Mouse (Mus musculus): Measurements from ENCODE around the gene Zfhx3.

Gene Zfhx3

DNA sequence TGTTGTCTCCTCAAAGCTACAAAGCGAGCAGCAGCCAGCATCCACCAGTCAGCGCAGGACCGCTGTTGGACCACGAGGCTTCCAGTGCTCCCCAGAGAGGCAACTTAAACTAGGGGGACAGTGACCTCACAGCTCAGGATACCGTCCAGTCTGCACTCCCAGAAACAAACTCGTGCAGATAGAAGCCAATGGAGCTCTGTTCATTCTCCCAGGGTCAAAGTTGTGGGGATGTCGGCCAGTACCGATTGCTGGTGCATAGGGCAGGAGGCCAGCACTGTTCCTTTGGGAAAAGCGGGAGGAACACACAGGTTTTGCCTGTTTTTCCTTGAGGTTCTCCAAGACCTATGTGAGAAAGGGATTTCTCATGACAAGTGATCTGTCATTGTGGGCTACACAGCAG lies 982.1 kb downstream of the Zfhx3 start:
- no peak for DNase-seq (ENCODE audit: low spot score in 2 of 2)

DNA sequence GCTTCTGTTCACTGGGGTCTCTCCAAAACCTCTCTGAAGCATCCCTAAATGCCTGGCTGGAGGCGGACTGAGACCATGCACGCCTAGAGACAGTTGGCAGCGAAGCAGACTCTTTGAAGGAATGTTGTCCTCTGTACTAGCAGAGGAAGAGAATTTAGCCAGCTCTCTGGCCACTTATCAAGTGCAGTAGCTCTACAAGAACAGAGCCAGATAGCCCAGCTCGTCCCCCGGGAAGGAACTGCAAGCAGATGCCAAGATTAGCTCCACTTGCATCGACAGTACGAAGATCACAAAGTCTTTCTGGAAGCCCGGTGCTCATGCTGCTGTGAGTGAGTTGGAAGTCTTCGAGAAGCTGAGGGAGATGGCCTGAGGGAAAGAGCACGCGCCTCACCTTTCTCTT lies 983.7 kb downstream of the Zfhx3 start:
- no peak for DNase-seq (ENCODE audit: low spot score in 2 of 2)

DNA sequence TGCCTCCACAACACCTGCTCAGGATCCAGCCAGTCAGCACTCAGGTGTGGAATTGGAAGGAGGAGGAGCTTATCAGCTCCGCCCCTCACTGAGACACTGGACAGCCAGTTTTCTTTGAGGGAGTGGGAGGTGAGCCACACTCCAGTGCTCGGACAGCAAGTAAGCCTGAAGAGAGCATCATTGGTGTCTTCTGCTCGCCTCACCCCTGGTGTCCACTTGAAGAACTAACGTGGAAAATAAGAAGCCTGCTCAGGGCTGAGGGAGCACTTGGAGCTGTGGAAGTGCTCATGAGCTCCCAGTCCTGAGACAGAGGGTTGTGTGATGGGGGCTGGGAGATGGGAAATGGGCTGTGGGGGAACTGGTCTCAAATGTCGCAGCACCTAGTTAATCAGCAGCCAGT lies 988.2 kb downstream of the Zfhx3 start:
- DNase-seq (ENCODE audit: low spot score in 2 of 2) = no peak

DNA sequence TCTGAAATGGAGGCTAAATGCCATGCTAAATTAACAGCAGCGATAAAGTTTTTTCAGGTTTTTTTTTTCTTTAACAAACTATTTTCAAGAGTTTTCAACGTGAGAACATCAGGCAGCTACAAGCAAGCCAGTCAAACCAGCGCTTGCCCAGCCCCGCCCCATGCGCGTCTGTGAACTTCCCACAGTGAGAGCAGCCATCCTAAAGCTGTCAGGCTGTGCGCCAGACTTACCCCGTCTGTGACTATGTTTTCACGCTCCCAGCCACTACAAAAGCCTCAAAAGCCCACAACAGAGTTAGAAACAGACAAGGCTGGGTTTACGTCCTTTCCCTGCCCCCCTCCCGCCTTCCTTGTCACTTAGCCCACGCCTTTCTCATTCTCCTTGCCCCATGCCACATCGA lies 989.4 kb downstream of the Zfhx3 start:
- DNase-seq (ENCODE audit: low spot score in 2 of 2) = no peak

DNA sequence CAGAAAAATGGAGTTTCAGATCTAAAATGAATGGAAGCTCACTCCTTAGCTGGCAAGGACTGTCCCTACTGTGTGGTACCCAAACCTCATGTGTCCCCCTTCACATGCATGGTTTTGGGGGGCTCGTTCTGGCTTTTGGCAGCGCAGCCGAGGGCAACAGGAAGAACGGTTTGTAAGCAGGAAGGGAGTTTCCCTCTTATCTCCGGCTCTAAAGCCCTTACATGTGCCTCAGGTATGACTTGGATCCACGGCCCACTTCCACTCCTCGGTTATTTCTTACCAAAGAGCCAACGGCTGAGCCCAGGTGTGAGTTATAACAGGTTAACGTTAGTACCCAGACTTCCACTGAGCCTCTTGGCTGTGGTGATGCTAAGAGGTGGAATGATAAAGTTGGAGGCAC lies 990.3 kb downstream of the Zfhx3 start:
- no peak for DNase-seq (ENCODE audit: low spot score in 2 of 2)

DNA sequence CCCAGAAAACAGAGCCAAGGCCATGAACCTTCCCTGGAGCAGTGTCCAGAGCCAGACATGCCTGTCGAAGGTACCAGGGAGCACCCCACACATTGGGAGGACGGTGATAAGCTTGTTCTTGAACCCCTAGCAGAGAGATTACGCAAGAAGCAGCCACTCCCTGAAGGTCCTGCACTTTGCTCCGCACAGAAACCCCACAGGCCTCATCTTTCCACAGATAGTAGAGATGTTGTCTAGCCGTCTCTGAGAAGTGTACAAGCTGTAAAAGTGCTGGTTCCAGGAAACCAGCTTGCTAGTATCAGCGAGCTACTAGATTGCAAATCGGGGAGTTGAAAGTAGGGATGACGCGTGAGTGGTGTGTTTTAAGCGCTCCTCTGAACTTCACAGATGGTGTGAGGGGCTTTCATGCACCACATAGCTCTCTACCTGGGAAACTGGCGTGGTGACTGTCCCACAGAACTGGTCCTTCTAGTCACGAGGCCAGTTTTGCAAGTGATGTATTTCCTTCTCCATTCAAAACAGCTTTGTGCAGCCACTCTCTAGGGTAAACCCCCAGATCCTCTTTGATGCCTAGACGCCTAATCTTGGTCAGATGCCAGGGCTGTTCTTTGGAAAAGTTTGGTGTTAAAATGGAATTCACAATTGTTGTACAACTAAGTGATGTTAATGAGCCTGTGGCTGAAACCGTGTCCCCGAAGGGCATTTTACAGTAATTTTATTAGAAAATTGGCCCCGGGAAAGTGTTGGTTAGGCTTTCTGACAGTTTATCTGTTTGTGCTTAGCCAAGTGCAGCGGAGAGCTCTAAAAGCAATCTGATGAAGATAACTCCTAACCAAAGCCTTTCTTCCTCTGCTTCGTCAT lies 993.6 kb downstream of the Zfhx3 start:
- DNase-seq (ENCODE audit: low spot score in 2 of 2) = no peak

DNA sequence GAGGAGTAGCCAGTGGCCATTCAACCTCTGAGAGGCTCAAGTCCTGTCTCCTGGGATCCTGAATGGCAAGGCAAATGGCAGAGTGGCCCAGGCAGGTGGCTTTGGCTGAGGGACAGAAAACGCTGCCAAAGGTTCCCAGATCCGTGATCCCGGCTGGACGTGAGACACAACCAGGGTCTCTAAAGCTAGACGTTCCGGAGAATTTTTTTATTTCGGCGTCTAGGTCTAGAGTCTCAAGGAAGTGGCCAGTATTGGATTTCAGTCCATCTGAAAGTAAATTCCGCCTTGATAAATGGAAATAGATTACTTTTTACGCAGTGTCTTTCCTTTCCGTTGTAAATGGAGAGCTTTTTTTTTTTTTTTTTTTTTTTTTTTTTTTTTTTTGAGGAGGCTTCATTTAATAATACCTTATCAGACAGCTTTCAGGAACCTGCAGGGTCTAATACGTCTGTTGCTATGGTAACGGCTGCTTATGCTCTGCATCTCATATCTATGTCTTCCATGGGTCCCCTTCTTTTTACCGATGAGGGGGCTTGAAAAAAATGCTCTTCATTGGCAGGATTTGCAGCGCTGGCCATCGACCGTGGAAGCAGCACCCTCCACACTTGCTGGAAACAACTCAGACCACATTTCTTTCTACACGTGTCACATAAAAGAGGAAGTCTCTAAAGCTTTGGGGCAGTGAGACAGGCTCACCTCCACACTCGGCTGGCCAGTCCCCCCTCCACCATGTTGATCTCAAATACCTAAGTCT lies 994.4 kb downstream of the Zfhx3 start:
- DNase-seq (ENCODE audit: low spot score in 2 of 2) = no peak

DNA sequence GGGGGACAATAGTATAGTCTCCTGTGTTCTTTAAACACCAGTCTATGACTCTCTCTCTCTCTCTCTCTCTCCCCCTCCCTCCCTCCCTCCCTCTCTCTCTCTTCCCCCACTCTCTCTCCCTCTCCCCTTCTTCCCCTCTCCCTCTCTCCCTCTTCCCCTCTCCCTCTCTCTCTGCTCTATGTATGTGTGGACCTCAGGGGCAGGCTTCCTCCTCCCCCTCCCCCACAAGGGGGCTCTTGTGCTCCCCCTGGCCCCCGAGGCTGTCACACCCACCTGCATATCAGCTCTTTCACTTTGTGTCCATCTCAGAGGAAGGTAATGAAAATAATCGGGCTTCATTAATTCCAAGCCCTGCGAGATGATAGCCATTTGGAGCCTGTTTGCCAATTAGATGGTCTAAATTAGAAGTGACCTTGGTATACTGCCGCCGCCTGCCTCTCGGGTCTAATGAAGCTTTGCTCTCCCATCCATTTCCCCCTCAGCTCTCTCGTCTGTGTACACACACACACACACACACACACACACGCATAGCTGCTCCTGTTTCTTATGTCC lies 995.5 kb downstream of the Zfhx3 start:
- DNase-seq (ENCODE audit: low spot score in 2 of 2) = no peak

DNA sequence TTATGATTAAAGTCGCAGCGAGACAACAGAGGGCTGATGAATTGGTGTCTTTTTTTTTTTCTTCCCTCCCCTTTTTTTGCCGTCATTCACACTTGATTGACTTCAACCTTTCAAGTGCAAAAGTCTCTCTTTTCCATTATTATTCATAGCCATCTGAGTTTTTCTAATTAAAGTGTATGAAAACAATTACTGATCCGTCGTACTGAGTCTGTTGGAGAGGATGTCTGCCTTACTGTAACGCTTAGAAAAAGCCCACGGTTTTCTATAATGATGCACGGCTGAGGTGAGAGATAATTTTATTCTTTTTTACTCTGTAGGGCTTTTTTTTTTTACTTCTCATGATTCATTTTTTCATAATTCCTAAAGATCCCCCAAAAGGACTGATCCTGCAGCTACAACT lies 1000.2 kb downstream of the Zfhx3 start:
- no peak for DNase-seq (ENCODE audit: low spot score in 2 of 2)

DNA sequence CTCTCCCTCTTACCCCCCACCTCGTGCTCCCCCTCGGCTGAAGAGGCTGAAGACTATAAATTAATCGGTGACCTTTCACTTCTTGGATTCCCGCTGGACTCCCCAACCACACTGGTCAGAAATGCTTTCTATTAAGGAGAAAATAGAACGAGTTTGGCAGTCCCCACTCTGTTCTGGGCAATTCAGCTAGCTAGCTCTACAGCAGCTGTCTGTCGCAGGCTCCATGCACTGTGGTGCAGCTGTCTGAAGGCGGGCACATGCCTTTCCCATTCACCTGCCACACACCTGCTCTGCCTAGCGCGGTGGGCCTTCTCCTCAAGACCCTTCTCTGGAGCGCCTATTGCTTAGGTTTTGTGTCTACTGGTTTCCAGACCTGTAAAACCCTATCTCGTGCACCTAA lies 1000.7 kb downstream of the Zfhx3 start:
- no peak for DNase-seq (ENCODE audit: low spot score in 2 of 2)

DNA sequence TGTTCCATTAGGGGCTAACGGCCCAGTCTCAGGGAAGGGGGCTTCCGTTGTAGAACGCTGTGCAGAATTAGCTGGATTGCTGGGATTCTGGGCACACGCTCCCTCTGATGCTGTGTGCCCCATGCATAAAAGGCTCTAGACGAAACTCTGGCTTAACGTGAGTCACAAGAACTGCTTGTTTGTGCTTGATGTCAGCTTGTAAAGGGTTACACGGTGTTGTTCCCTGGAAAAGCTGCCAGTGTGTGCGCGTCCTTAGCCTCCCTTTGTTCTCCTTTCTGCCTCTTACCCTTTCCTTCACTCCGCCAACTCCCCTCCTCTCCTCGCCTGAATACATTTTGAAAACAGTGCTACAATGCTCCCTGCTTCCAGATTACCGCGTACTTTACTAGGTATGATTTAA lies 1001.9 kb downstream of the Zfhx3 start:
- no peak for DNase-seq (ENCODE audit: low spot score in 2 of 2)

DNA sequence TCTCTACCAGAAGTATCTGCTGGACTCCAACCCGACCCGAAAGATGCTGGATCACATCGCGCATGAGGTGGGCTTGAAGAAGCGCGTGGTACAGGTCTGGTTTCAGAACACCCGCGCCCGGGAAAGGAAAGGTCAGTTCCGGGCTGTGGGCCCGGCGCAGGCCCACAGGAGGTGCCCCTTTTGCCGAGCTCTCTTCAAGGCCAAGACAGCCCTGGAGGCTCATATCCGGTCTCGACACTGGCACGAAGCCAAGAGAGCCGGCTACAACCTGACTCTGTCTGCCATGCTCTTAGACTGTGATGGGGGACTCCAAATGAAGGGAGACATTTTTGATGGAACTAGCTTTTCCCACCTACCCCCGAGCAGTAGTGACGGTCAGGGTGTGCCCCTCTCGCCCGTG lies 1007.9 kb downstream of the Zfhx3 start:
- no peak for DNase-seq (ENCODE audit: low spot score in 2 of 2)

DNA sequence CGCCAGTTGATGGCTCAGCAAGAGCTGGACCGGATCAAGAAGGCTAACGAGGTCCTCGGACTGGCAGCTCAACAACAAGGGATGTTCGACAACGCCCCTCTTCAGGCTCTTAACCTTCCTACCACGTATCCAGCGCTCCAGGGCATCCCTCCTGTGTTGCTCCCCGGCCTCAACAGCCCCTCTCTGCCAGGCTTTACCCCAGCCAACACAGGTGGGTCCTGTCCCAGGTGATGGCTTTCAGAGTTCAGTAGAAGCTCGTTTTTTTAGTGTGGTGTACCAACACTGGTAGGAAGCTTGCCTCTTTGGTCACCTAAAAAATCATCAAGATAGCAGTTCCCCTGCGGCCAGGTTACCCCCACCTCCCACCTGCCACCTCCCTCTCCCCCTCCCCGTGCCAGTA lies 1009.1 kb downstream of the Zfhx3 start:
- DNase-seq (ENCODE audit: low spot score in 2 of 2) = no peak

DNA sequence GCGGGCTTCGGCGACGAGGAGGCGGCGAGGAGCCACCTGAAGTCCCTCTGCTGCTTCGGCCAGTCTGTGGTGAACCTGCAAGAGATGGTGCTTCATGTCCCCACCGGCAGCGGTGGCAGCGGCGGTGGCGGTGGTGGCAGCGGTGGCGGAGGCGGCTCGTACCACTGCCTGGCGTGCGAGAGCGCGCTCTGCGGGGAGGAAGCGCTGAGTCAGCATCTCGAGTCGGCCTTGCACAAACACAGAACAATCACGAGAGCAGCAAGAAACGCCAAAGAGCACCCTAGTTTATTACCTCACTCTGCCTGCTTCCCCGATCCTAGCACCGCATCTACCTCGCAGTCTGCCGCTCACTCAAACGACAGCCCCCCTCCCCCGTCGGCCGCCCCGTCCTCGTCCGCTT lies 1014.0 kb downstream of the Zfhx3 start:
- DNase-seq (ENCODE audit: low spot score in 2 of 2) = no peak

DNA sequence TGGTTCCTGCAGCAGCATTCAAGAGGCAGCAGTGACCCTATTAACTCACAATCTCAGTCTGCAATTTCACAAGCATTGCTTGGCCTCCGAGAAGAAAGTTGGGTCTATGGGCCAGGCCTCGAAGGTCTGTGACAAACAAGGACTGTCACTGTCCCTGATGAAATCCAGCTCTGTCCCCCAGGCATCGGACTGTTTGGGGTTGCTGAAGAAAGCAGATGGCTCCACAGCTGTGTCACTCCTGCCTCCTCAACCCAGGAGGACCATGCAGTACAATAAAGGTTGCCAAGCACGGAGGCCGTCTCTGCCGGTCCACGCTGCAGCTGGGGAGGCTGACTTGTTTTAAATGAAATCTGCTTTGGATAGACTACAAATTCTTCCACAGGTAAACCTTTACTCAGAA lies 1020.1 kb downstream of the Zfhx3 start:
- no peak for DNase-seq (ENCODE audit: low spot score in 2 of 2)

DNA sequence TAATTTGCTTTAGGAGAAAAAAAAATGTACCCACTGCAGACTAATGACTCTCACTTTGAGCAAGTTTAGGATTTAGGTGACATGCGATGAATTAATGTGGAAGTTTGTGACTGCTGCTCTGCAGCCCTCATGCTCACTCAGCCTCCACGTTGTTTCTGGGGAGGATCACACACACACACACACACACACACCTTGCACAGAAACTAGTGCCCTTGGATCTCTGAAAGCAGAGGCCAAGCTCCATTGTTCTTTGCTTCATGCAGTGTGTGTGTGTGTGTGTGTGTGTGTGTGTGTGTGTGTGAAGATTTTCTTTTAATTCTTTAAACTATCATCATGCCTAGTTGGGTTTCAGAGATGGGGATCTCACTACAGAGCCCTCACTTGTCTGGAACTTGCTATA lies 1020.7 kb downstream of the Zfhx3 start:
- no peak for DNase-seq (ENCODE audit: low spot score in 2 of 2)

DNA sequence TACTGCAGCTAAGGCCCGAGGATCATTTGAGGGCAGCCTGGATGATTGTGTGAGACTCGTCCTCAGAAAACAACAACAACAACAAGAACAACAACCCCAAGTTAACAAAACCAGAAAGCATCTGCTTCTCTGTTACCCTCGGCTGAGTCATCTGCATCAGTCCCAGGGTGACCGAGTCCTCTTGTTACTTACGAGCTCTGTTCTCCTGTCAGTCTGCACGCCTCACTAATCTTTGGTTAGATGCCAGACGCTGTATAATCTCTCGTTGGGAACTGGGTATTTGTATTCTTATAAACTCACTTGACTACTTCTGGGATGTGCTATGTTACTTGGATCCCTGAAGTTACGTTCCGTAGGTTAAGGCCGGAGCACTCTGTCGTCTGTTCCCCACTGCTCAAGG lies 1023.6 kb downstream of the Zfhx3 start:
- no peak for DNase-seq (ENCODE audit: low spot score in 2 of 2)

DNA sequence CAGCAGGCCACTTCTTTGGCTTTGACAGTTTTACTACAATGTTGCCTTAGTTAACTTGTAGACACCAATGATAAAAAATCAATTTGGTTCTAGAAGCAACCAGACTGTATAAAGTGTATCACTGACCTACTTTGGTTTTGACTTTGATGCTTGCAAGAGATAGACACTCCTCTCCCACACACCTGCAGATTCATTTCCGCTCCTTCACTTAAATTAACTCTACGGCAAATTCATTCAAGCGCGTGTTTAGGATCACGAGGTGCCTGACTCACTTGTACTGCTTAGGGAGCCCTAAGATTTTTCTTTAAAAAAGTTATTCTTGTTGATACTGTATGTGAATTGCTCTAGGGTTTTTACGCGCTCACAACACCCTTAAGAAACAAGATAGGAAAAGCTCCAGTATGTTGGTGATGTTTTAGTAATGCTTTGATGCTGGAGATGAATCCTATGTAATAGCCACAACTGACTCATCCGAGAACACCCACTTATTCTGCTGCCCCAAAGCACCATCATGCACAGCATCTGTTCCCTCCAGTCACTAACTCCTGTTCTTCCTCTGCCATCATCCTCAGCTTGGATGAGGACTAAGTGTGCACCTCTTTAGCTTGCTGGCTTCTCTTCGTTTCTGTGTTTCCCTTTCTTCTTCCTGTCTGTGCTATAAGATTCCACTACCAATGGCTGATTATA lies 1031.3 kb downstream of the Zfhx3 start:
- no peak for DNase-seq (ENCODE audit: low spot score in 2 of 2)

DNA sequence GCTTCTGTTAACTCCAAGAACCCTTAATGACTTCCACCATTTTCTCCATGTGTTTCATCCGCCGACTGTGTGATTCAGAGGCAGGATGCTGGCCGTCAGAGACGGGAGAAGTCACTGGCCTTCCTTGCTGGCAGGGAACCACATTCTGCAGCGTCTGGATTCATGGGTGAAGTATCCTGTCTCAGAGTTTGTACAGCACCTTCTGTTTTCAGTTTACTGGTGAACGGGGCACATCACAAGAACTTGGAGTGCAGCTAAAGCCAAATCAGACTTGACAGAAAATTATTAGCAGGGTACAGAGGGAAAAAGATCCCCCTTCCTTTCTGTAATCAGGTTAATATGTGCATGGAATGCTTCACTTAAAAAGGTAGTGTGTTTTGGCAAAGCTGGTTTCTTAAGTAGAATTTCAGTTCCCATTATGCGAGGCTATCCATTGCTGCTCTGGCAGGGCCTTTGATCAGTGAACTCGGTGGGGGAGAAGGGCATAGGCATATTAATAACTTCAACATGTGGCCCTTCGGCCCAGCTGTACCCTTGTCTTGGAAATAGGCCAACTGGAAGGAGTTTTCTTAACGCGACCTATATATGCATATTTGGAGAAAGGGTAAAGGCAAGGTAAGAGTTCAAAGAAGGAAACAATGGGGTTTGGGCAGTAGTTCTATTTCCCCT lies 1035.4 kb downstream of the Zfhx3 start:
- DNase-seq (ENCODE audit: low spot score in 2 of 2) = no peak

DNA sequence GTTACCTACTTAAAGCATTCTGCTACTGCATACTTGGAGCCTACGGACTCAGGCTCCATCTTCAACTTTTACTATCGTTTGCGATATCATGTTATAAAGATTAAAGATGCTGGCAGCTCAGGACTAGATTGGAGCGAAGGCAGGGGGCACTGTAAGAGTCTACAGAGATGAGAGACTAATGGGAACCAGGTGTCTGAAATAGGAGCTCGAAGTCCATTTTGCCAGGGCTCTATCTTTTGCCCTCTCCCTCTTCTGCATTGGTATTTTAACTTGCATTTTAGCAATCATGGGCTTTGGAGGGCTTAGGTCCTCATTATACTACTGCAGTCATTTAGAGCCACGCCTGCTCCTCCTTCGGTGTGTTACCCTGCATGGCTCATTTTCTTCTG lies 1035.9 kb downstream of the Zfhx3 start:
- no peak for DNase-seq (ENCODE audit: low spot score in 2 of 2)

DNA sequence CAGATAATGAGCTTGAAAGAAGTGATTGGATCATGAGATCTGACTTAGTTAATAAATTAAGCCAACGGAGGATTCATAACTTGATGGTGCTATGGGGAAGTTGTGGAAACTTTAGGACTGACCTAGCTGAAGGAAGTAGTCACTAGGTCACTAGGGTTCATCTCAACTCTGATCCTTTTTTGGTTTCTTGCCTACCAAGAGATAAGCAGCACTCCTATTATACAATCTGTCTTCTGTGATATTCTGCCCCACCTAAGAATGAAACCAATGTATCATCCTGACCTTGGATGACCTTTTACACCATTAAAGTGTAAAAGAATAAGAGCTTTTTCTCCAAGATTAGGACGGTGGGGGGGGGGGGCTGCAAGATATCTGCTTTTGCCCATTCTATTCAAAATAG lies 1042.5 kb downstream of the Zfhx3 start:
- no peak for DNase-seq (ENCODE audit: low spot score in 2 of 2)

DNA sequence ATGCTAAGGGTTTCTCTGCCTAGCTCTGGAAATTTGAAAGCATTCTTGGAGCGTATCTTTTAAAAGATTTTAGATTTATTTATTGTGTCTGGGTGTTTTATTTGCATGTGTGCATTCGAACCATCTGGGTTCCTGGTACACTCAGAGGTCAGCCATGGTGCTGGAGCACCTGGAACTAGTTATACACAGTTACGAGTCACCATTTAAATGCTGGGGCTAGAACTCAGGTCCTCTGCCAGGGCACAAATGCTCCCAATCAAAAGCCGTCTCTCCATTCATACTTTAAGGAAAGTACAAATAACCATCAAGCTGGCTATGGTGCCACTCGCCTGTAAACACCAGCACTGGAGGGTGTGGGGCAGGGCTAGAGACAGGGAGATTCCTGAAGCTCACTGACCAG lies 1047.4 kb downstream of the Zfhx3 start:
- DNase-seq (ENCODE audit: low spot score in 2 of 2) = no peak

All from urinary bladder, adult 18-20 months (tissue).